Mouse (Mus musculus) right cerebral cortex, postnatal 4 days (tissue): ENCODE results near the gene RPS10-NUDT3.

Experiments used
- DNase-seq: peaks from one replicate; pipeline ENCODE4 v3.0.0-alpha.2; 2022

Gene RPS10-NUDT3

DNA sequence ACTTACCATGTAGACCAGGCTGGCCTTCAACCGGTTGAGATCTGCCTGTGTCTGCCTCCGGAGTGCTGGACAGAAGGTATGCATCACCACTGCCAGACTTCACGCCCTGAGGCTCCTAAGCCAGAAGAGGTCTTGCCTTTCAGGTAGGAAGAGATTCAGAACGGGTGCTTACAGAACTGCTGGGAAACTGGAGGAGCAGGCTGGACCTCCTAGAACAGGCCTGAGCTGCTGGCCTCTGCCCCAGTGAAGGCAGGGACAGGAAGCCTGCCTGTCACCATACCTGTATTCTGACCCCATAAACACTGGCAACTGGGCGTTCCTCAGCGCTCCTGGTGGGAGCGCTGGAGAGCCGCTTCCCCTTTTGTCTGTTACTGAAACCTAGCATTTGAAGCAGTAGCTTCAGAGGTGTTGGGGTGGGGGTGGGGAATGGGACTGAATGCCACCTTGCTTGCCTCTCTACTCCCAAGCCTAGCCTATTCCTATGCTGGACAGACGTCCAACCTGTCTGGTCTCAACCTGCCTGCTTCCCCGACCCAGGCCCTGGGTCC is 83.6 kb downstream of the RPS10-NUDT3 start:
- DNase-seq = no peak

DNA sequence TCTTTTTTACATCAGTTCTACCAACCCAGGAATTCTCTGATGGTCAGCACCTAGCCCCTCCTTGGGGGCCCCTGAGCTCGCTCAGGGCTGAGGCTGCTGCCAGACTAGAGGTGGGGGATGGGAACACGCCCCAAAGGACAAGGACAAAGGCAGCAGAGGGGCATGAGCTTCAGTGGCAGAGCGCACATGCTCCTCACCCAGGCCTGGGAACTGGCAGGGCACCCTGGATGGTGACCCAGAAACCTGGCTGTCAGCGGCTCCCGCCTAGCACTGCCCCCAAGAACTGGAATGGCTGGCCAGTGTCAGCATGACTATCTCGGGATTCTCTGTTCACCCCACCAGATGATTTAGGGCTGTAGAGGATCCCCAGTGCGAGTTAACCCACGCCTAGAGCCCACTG is 85.8 kb downstream of the RPS10-NUDT3 start:
- no peak for DNase-seq

DNA sequence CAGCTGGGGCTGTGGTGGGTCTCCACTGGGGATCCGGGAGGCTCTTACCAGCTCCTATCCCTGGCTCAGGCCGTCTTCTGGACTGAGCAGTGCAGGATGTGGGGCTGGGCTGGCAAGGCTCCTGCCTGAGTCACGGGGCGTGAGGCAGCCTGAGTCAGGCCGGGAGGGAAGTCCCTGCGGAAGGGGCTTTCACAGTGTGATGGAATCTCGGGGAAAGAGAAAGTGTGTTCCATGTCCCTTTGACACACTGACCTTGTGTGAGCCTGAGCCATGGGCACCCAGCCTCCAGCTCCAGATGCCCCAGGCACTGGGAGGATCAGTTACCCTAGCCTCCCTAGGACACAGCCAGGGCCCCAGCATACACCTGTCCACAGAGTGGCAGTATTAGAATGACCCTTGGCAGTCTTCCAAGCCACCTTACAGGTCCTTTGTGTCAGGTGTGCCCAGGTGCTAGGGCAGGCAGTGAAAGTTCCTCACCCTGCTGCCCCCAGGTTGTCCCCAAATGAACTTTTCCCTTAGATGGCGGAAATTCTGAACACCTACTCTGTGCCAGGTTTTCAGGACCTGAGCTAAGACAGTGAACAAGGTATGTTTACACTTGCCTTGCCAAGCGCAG is 87.7 kb downstream of the RPS10-NUDT3 start:
- no peak for DNase-seq

DNA sequence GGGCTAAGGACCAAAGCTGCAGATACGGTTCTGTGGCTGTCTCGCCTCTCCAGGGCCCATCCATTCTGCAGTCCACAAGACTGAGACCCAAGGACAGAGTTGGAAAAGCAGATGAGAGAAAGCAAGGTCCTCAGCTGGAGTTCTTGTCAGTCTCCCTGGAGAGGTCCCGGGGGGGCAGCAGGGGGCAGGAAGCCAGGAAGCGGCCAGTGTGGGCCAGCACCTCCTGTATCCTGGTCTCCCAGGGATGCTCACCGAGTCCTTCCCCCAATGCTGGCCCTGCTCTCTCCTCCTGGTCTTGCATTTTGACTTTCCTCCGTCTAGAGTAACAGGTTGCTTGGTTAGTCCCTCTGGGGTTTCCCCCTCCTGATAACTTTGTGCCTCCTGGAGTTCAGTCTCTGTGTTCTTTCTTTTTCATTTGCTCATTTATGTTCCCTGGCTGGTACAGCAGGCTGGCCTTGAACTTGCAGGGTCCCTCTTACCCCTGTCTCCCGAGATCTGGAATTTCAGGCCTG is 88.4 kb downstream of the RPS10-NUDT3 start:
- no peak for DNase-seq

DNA sequence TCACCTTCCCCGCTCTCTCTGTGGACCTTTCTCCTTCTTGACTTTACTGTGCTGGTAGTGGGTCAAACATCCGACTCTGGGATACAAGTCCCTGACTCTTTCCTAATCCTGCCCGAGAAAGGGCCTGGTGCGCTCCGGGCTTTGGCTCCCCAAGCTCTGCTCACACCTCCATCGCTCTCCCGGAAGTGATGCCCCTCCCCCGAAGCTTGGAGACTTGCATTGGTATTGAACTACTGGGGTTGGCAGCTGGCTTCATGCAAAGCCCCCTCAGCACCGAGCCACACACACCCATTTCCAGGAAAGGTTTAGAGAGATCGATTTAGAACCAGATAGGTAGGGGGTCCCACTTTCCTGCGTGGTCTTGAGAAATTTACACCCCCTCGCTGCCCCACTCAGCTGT is 89.0 kb downstream of the RPS10-NUDT3 start:
- no peak for DNase-seq

DNA sequence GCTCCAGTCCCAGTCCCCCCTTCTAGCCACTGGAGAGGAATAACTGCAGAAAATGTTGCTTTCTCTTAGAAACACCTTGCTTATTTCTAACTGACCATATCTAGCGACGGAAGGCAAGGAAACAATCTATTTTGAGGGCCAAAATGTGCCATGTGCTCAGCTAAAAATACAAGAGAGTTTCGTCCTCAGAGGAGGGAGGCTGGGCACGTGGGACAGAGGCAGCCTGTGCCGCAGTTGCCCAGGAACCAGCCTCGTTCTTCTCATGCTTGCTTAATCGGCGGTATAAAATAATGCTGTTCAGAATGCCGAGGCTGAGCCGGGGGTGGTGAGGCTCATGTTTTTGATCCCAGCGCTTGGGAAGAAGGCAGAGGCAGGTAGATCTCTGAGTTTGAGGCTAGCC is 90.5 kb downstream of the RPS10-NUDT3 start:
- no peak for DNase-seq

DNA sequence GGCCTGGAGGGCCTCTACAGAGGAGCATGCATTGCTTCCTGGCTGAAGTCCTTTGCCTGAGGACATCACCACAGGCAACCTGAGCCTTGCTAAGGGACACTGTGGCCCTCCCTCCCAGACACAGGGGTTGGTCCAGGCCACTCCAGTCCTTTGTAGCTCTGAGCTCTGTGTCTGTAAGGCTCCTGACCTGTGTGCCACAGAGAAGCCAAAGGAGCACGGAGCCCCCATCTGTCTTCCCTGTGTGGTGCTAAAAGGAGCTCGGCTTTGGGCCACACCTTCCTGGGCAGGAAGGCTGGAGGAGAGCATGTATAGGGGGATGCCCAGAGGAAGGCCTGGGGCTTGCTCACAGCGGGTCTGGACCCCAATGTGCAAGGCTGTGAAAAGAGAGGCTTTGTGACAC is 93.0 kb downstream of the RPS10-NUDT3 start:
- DNase-seq = no peak

DNA sequence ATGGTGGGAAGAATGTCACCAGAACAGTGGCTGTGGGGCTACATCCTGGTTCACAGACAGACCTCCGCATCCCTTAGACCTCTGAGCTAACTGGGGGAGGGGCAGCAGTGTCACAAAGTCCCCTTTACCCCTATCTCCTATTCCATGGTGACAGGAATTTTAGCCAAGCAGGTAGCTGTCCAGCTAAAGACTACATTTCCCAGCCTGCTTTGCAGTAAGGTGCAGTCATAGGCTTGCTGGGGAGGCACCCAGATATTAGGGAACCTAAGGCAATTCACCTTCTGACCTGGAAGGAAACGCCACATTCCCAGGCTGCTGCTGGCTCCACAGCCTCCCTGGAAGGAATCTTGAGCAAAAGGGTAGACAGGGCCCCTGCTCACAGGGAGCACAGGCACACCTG is 93.8 kb downstream of the RPS10-NUDT3 start:
- no peak for DNase-seq

DNA sequence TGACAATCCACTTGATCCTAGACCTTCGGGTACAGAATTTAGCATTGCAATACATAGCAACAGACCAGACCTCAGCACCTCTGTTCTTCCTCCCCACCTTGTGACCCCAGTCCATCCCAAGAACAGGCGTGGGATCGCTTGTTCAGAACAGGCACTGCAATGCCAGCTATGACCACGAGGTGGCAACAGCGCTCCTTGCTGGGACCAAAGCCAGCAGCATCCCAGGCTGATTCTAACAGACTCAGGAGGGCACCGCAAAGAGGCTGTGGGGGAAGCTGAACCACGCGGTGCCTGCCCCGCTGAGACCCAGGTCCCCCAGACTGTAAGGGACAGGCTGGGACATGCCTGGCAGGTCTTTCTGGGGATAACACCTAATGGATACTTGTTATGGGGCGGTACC is 100.3 kb downstream of the RPS10-NUDT3 start:
- DNase-seq = peak; percentile 93

DNA sequence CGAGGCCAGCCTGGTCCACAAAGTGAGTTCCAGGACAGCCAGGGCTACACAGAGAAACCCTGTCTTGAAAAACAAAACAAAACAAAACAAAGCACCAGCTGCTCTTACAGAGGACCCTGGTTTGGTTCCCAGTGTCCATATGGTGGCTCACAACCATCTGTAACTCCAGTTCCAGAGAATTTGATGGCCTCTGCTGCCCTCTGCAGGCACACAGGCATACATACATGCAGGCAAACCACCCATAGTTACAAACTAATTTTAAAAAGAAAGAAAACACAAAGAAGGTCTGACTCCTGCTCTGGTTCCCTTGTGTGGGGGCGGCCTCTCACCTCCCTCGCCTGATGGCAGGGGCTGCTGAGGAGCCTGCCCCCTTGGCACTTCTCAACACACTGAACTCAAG is 101.7 kb downstream of the RPS10-NUDT3 start:
- DNase-seq = no peak

DNA sequence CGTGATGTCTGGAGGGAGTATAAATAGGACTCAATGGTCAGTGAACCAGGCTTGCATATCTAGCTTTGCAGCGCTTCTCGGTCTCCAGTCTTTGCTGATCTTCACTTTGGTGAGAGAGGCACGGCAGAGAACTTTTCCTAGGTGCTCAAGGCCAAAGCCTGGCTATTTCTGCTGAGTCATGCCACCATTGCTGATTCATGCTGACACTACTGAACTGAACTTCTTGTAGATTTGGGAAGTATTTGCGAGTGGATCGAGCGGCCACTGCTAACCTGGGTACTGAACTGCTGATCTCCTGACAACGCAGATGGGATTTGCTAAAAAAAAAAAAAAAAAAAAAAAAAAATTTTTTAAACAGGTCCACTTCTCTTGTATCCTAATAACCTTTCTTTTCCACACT is 102.9 kb downstream of the RPS10-NUDT3 start:
- DNase-seq = no peak
